Mouse (Mus musculus) testis, adult 10 weeks (tissue): ENCODE results near the gene Pola2. TPM values are rescaled to one million over a fixed set of nuclear protein-coding genes. Genes with fewer than 3 reads are reported as not detected.

Source experiments
- polyA plus RNA-seq: library from polyadenylated mRNA; stranded (reverse); fragments of 350-450 nt; fragmentation: Illumina TruSeq; extraction: RNeasy Lipid Tissue Mini Kit (QIAGEN cat#74804); gene quantifications from one replicate; pipeline ENCODE4 v1.2.3, GENCODE M21; 2014; ENCODE audit warnings: low read depth, low replicate concordance

Pola2 gene
- 7.6 TPM for polyA plus RNA-seq

GRCm38 (mm10) chr19:5963883-5964562 is at the start of gene Pola2:
Gene Pola2 (minus strand): TSS chr19:5964202.

GRCm38 (mm10) chr19:5986043-5986442 is 22.0 kb upstream of the Pola2 start, which contains the start of gene Slc22a20:
Gene Slc22a20 (minus strand): TSS chr19:5986143.

DNA sequence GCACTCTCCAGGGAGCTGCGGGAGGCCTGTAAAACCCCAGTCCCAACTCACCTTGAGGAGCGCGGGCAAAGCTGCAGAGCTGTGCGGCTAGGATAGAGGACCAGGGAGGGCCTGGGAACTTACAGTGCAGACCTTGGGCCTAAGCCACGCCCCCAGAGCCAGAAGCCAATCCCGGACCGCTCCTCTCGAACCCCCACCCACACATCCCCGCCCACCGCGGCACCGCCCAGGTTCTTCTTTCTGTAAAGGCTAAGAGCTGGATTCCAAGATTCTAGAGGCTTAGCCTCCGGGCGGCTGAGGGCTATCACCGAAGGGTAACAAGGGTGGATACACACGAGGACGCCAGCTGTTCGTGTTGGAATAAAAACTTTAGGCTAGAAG is 39.3 kb downstream of the Pola2 start, which contains the start of gene Cdc42ep2:
Cdc42ep2 (minus strand) TSS at position 104 of the 381 bp plus-strand sequence.

GRCm38 (mm10) chr19:5913007-5913719 is 50.8 kb downstream of the Pola2 start, which contains the start of gene Dpf2:
Gene Dpf2 (minus strand): TSS chr19:5913010.

DNA sequence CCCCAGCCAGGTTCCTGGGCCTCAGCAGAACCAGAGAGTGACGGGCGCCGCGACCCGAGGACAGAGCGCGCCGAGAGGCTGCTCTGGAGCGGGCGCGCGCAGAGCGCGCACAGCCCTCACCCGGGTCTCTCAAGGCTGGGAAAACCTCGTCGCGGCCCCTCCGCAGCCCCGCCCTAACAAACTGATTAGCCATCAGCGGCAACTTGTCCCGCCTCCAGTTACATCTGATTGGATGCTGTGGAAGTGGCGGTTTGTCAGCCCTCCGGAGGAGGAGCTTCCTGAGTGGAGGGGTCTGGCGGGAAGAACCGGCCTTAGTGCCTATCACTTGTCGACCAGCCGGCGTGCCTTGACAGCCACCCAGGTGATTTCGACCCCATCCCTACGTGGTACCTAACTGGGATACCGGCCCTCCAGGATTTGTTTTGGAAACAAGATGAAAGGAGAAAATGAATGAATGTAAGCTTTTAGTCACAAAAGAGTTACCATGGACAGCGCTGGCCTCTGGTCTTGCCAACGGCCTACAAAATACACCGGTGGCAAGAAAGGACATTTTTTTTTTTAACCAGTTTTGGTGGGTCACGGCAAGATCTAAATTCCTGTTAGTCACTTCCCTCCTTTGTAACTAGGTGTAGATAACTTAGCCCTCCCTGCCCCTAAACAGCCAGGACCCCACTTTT is 69.9 kb downstream of the Pola2 start, which contains the start of gene Tigd3:
Tigd3 (minus strand) TSS at position 148 of the 677 bp plus-strand sequence.

Other genes starting within 250 kb of the Pola2 start
- 3.6 TPM for gene Ehbp1l1, start 237.9 kb downstream of the Pola2 start, polyA plus RNA-seq
- gene Fam89b, start 234.5 kb downstream of the Pola2 start, polyA plus RNA-seq, result 4.0 TPM
- 0.53 TPM for gene Ltbp3, start 223.3 kb downstream of the Pola2 start, polyA plus RNA-seq
- 0.52 TPM for gene Scyl1, start 192.8 kb downstream of the Pola2 start, polyA plus RNA-seq
- 3.8 TPM for gene Frmd8, start 88.9 kb downstream of the Pola2 start, polyA plus RNA-seq
- gene Slc25a45, start 86.4 kb downstream of the Pola2 start, polyA plus RNA-seq, result 2.8 TPM
- 0.38 TPM for gene Tigd3, start 70.1 kb downstream of the Pola2 start, polyA plus RNA-seq
- gene Dpf2, start 51.2 kb downstream of the Pola2 start, polyA plus RNA-seq, result 9.0 TPM
- gene Cdc42ep2, start 39.4 kb downstream of the Pola2 start, polyA plus RNA-seq, result 0.11 TPM
- not detected for gene Slc22a20, start 21.9 kb upstream of the Pola2 start, polyA plus RNA-seq
- 0.24 TPM for gene Capn1, start 51.7 kb upstream of the Pola2 start, polyA plus RNA-seq
- 1.3 TPM for gene Syvn1, start 82.4 kb upstream of the Pola2 start, polyA plus RNA-seq
- gene Mrpl49, start 93.6 kb upstream of the Pola2 start, polyA plus RNA-seq, result 9.4 TPM
- gene Fau, start 93.6 kb upstream of the Pola2 start, polyA plus RNA-seq, result 25.7 TPM
- gene Znhit2, start 97.0 kb upstream of the Pola2 start, polyA plus RNA-seq, result 0.66 TPM
- 1.6 TPM for gene Tm7sf2, start 104.2 kb upstream of the Pola2 start, polyA plus RNA-seq
- 8.3 TPM for gene Vps51, start 113.0 kb upstream of the Pola2 start, polyA plus RNA-seq
- 14.1 TPM for gene Tmem262, start 115.8 kb upstream of the Pola2 start, polyA plus RNA-seq
- not detected for gene Gm28374, start 118.1 kb upstream of the Pola2 start, polyA plus RNA-seq
- 1.3 TPM for gene Zfpl1, start 120.8 kb upstream of the Pola2 start, polyA plus RNA-seq
- 10.9 TPM for gene Cdca5, start 120.8 kb upstream of the Pola2 start, polyA plus RNA-seq
- gene AC131692.1, start 130.2 kb upstream of the Pola2 start, polyA plus RNA-seq, result 56.3 TPM
- 0.13 TPM for gene Naaladl1, start 141.6 kb upstream of the Pola2 start, polyA plus RNA-seq
- gene Sac3d1, start 154.4 kb upstream of the Pola2 start, polyA plus RNA-seq, result 1.2 TPM
- gene Snx15, start 164.1 kb upstream of the Pola2 start, polyA plus RNA-seq, result 2.1 TPM
- gene Batf2, start 176.8 kb upstream of the Pola2 start, polyA plus RNA-seq, result not detected
- gene Arl2, start 177.3 kb upstream of the Pola2 start, polyA plus RNA-seq, result 2.2 TPM
- 7.0 TPM for gene Majin, start 220.2 kb upstream of the Pola2 start, polyA plus RNA-seq